Mouse (Mus musculus) CD4-positive, CD25-positive, alpha-beta regulatory T cell, adult 2 months (primary cell): ENCODE results near the gene Bloc1s1.
A peak's percentile ranks its signal among the peaks of the same experiment; 100 is the strongest.

Experiments
- DNase-seq: peaks from one replicate; pipeline ENCODE4 v3.0.0-alpha.2; 2012; ENCODE audit warnings: low read depth, low spot score

The Bloc1s1 gene

GRCm38 (mm10) chr10:128923935-128924334 lies at the start of gene Bloc1s1:
TSS of gene Bloc1s1 (minus strand) at chr10:128924035.
- no peak for DNase-seq

GRCm38 (mm10) chr10:128972841-128973240 lies 49.0 kb upstream of the Bloc1s1 start:
- DNase-seq: no peak

GRCm38 (mm10) chr10:128970740-128971250 lies 47.0 kb upstream of the Bloc1s1 start:
- DNase-seq: no peak

GRCm38 (mm10) chr10:128968341-128968749 lies 44.5 kb upstream of the Bloc1s1 start:
- DNase-seq: no peak

GRCm38 (mm10) chr10:128965871-128966270 lies 42.0 kb upstream of the Bloc1s1 start:
- no peak for DNase-seq

- no peak for DNase-seq
These were observed 41.1 kb upstream of the Bloc1s1 start for GRCm38 (mm10) chr10:128964961-128965360.

GRCm38 (mm10) chr10:128960590-128961584 lies 37.1 kb upstream of the Bloc1s1 start, which contains the start of gene Mettl7b:
TSS of gene Mettl7b (minus strand) at chr10:128960988.
- no peak for DNase-seq

- DNase-seq: no peak
These were observed 36.3 kb upstream of the Bloc1s1 start for GRCm38 (mm10) chr10:128960142-128960541.

- DNase-seq: no peak
These were observed 34.5 kb upstream of the Bloc1s1 start for GRCm38 (mm10) chr10:128958340-128958739.

GRCm38 (mm10) chr10:128950208-128950887 lies 26.5 kb upstream of the Bloc1s1 start:
- DNase-seq: no peak

GRCm38 (mm10) chr10:128947496-128947895 lies 23.7 kb upstream of the Bloc1s1 start:
- no peak for DNase-seq

- DNase-seq: peak; percentile 54
These were observed 21.8 kb upstream of the Bloc1s1 start for GRCm38 (mm10) chr10:128945675-128946074.

- DNase-seq: peak; percentile 58
These were observed 16.7 kb upstream of the Bloc1s1 start for GRCm38 (mm10) chr10:128940475-128941061.

- no peak for DNase-seq
These were observed 15.1 kb upstream of the Bloc1s1 start for GRCm38 (mm10) chr10:128938974-128939373.

GRCm38 (mm10) chr10:128938457-128938856 lies 14.6 kb upstream of the Bloc1s1 start:
- no peak for DNase-seq

GRCm38 (mm10) chr10:128937756-128938390 lies 14.0 kb upstream of the Bloc1s1 start:
- DNase-seq: no peak

- DNase-seq: no peak
These were observed 12.1 kb upstream of the Bloc1s1 start for GRCm38 (mm10) chr10:128935826-128936440.

- DNase-seq: no peak
These were observed 11.4 kb upstream of the Bloc1s1 start for GRCm38 (mm10) chr10:128934997-128935787.

GRCm38 (mm10) chr10:128933976-128934721 lies 10.3 kb upstream of the Bloc1s1 start:
- no peak for DNase-seq
